Mouse (Mus musculus): ENCODE measurements around the gene Senp7.

GRCm38 (mm10) chr16:56008862-56009261, 39.3 kb upstream of the Senp7 start:
- TF ChIP-seq CTCF (IDR thresholded peaks at IDR 0.05; ENCODE audit: low read depth, low read length) (no peak), POLR2A (IDR thresholded peaks at IDR 0.05; ENCODE audit: insufficient read depth, low read length) (no peak), EP300 (IDR thresholded peaks at IDR 0.05; ENCODE audit: insufficient read depth, low read depth, low read length) (no peak)
